Mouse (Mus musculus) liver, postnatal 0 days (tissue): ENCODE measurements around the gene Kif1b. TPM values are rescaled to one million over a fixed set of nuclear protein-coding genes. Genes with fewer than 3 reads are reported as not detected.
"Not testable (repeated sequence)": the region's sequence is repeated elsewhere in the genome, so short reads cannot be mapped to it uniquely, and the experiment has no call there.

Experiments
- ATAC-seq: fragments of 200-750 bp; cut with Nextera tagmentation; 2 replicates; pipeline ENCODE4 v1.8.0; 2017; ENCODE audit warnings: mild to moderate bottlenecking, moderate library complexity
- DNase-seq: peaks from one replicate; pipeline ENCODE4 v3.0.0-alpha.2; 2016
- H3K27ac ChIP-seq: fragments of 300-500 bp; sonication (generic); 2 replicates; pipeline ENCODE4 v1.5.1; 2014; ENCODE audit warnings: antibody characterized with exemption, moderate library complexity, mild to moderate bottlenecking, low read depth
- H3K27me3 ChIP-seq: fragments of 300-500 bp; sonication (generic); 2 replicates; pipeline ENCODE4 v1.6.1; 2014; ENCODE audit warnings: low read length, control low read depth, mixed read lengths; ENCODE audit not compliant: insufficient read depth
- H3K36me3 ChIP-seq: fragments of 300-500 bp; sonication (generic); replicated peaks from 2 replicates; pipeline ENCODE4 v1.6.1; 2014; ENCODE audit warnings: mild to moderate bottlenecking, control low read depth, low read length, moderate library complexity, mixed read lengths; ENCODE audit not compliant: insufficient read depth
- H3K4me1 ChIP-seq: fragments of 300-500 bp; sonication (generic); 2 replicates; pipeline ENCODE4 v1.6.1; 2014; ENCODE audit warnings: antibody characterized with exemption, mild to moderate bottlenecking, control low read depth; ENCODE audit not compliant: insufficient read depth
- H3K4me2 ChIP-seq: fragments of 300-500 bp; sonication (generic); 2 replicates; pipeline ENCODE4 v1.6.1; 2014; ENCODE audit warnings: low read depth, mild to moderate bottlenecking, low read length, moderate library complexity, mixed read lengths
- H3K4me3 ChIP-seq: fragments of 300-500 bp; sonication (generic); 2 replicates; pipeline ENCODE4 v1.5.1; 2014; ENCODE audit warnings: low read depth, low read length
- H3K9ac ChIP-seq: fragments of 300-500 bp; sonication (generic); replicated peaks from 2 replicates; pipeline ENCODE4 v1.6.1; 2014; ENCODE audit warnings: mild to moderate bottlenecking, moderate library complexity
- H3K9me3 ChIP-seq: fragments of 300-500 bp; sonication (generic); 2 replicates; pipeline ENCODE4 v1.6.1; 2016; ENCODE audit warnings: mild to moderate bottlenecking, control low read depth, low read length, mixed read lengths
- CTCF ChIP-seq: sonication (generic); IDR thresholded peaks from 2 replicates; pipeline ENCODE4 v1.5.1; 2016; ENCODE audit warnings: antibody characterized with exemption, low read depth
- EP300 ChIP-seq: IDR thresholded peaks from 2 replicates; pipeline ENCODE4 v1.6.1; 2016; ENCODE audit warnings: antibody characterized with exemption, low read depth, mild to moderate bottlenecking
- WGBS: fragments of 180-500 bp; shearing (Covaris S2); extraction: QIAGEN DNeasy Blood & Tissue Kit; methylation state at CpG from one replicate; pipeline ENCODE4 v1.1.7; 2014; ENCODE audit not compliant: insufficient replicate concordance; 5-methylcytosine and 5-hydroxymethylcytosine counted together
- polyA plus RNA-seq: library from polyadenylated mRNA; unstranded; fragments of >200 nt; fragmentation: Nextera tagmentation; extraction: Ambion mirVana; gene quantifications from 2 replicates; pipeline ENCODE4 v1.2.1, GENCODE M21; 2015

Gene Kif1b
- polyA plus RNA-seq, 1 experiment from 2014 or later = 8.9 TPM

DNA sequence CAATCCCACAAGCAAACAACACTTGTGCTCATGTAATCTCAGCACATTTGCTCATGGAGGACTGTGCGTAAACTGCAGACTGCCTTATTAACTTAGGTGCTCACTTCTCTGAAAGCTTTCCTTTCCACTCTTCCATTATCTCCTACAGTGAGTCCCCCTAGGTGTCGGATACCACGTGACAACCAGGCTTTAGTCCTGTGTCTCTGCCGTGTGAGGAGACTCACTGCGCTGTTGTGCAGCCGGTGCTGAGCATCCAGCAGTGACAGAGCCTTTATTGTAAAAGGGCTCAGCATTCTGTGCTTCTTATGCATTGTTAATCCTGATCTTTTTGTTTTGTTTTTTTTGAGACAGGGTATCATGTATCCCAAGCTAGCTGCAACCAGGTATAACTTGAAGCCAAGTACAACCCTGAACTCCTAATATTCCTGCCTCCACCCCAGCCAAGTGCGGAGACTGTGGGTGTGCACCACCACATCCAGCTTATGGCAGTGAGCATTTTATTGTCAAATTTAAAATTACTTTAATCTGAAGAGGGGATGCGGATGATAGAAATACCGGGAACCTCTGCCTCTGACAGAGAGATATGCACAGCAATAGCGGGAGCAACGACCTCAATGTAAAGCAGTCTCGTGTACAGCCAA, 88.0 kb downstream of the Kif1b start:
- Histone ChIP-seq H3K4me3 (no peak overlapping the region), H3K36me3 (peaks cover 26% of the 10 kb centered on the region), H3K27ac (no peak overlapping the region), H3K9me3 (no peaks in the 10 kb centered on the region), H3K9ac (no peak overlapping the region), H3K4me2 (no peak overlapping the region), H3K27me3 (no peaks in the 10 kb centered on the region), H3K4me1 (no peaks in the 10 kb centered on the region)
- ATAC-seq = no peak
- no peak for DNase-seq
- 79% methylated on average over 12 of the region's 12 CpGs for WGBS
- TF ChIP-seq EP300 (no peak), CTCF (no peak)

DNA sequence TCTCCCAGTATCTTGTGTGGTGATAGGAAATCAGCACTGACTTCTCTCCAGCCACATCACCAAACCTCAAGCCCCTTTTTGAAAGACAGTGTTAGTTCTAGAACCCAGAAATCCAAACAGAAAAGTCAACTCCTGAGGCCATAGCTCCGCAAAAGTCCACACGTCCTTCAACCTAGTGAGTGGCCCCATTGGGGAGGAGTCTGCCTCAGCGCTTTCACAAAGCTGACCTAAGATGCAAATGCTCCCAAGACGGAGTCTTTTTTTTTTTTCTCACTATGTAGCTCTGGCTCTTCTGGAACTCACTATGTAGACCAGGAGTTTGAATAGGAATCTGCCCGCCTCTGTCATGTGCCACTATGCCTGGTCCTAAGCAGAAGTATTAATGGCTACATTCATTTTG, 89.0 kb downstream of the Kif1b start:
- H3K4me2 ChIP-seq = no peak overlapping the region
- TF ChIP-seq EP300 (no peak), CTCF (no peak)
- H3K36me3 ChIP-seq = peaks cover 23% of the 10 kb centered on the region
- WGBS = 84% methylated on average over 5 of the region's 5 CpGs
- no peaks in the 10 kb centered on the region for H3K27me3 ChIP-seq
- no peaks in the 10 kb centered on the region for H3K4me1 ChIP-seq
- no peak overlapping the region for H3K9ac ChIP-seq
- no peak overlapping the region for H3K27ac ChIP-seq
- H3K4me3 ChIP-seq = no peak overlapping the region
- ATAC-seq = no peak
- no peak for DNase-seq
- no peaks in the 10 kb centered on the region for H3K9me3 ChIP-seq

DNA sequence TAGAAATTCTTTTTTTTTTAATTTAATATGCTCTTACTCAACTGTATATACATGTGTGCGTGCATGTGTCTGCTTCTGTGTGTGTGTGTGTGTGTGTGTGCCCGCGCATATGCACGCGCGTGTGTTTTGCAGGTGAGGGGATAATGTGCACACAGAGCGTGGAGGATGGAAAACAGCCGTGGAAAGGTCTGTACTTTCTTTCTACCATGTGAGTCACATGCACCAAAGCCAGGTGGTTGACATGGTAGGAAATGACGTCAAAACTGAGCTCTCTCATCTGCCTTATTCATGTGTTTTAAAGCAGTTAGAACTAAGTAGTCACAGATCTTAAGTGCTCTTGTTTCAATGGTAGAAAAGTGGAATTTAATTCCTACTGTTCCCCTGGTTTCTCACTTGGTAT, 91.5 kb downstream of the Kif1b start:
- Histone ChIP-seq H3K4me3 (no peak overlapping the region), H3K27me3 (no peaks in the 10 kb centered on the region), H3K36me3 (peaks cover 25% of the 10 kb centered on the region), H3K4me2 (no peak overlapping the region), H3K27ac (no peak overlapping the region), H3K9ac (no peak overlapping the region), H3K4me1 (no peaks in the 10 kb centered on the region), H3K9me3 (no peaks in the 10 kb centered on the region)
- 87% methylated on average over 9 of the region's 9 CpGs for WGBS
- DNase-seq (no peak), ATAC-seq (no peak)
- TF ChIP-seq CTCF = no peak
- TF ChIP-seq EP300 = no peak

DNA sequence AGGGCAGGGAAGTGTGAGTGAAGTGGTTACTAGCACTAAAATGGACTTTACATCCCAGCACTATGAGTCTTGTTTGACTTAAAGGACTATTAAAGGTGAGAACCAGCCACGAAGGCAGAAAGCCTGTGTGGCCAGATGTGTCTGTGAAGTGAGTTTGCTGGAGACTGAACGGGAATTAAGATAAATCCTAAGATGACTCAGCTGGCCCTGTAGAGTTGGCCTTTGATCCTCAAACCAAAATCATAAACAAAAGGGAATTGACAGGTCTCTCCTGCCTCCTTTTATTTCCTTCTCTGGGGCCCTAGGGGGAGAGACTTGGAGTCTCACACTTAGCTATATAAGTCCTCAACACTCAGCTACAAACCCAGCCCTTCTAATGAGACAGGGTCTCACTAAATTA, 92.1 kb downstream of the Kif1b start:
- no peak for DNase-seq
- H3K4me2 ChIP-seq = no peak overlapping the region
- no peak for ATAC-seq
- H3K36me3 ChIP-seq = peaks cover 28% of the 10 kb centered on the region
- H3K27me3 ChIP-seq = no peaks in the 10 kb centered on the region
- no peaks in the 10 kb centered on the region for H3K9me3 ChIP-seq
- WGBS = 59% methylated on average over 2 of the region's 2 CpGs
- H3K9ac ChIP-seq = no peak overlapping the region
- H3K4me3 ChIP-seq = no peak overlapping the region
- TF ChIP-seq EP300 (no peak), CTCF (no peak)
- H3K27ac ChIP-seq = no peak overlapping the region
- H3K4me1 ChIP-seq = no peaks in the 10 kb centered on the region

- not testable (repeated sequence) for H3K9ac ChIP-seq, H3K4me1 ChIP-seq, H3K4me3 ChIP-seq, H3K4me2 ChIP-seq, H3K9me3 ChIP-seq, H3K27me3 ChIP-seq, H3K27ac ChIP-seq, ATAC-seq, DNase-seq
- WGBS = 89% methylated on average over 2 of the region's 2 CpGs
- peaks cover 28% of the 10 kb centered on the region for H3K36me3 ChIP-seq
Observed at GRCm38 (mm10) chr4:149214468-149214867, 93.0 kb downstream of the Kif1b start.

DNA sequence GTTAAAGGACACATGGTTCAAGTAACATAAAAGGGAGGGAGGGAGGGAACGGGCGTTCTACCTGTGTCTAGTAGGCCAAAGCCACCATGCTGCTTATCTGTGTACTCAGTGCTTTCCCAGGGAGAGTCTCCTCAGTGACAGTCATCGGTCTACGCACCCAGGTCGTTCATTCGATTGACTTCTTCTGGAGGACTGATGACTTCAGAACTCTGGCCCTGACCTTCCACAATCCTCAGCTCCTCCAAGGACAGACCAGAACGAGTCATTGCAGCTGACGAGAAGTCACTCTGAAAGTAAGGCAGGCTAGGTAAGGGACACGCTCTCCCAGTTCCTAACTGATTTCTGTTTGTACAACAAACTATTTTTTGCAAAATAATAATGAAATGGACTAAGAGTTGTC, 94.0 kb downstream of the Kif1b start:
- no peak for DNase-seq
- Histone ChIP-seq H3K9ac (no peak overlapping the region), H3K27me3 (no peaks in the 10 kb centered on the region), H3K4me2 (no peak overlapping the region), H3K36me3 (peaks cover 28% of the 10 kb centered on the region), H3K27ac (no peak overlapping the region), H3K9me3 (no peaks in the 10 kb centered on the region), H3K4me3 (no peak overlapping the region), H3K4me1 (no peaks in the 10 kb centered on the region)
- 85% methylated on average over 9 of the region's 9 CpGs for WGBS
- TF ChIP-seq EP300 (no peak), CTCF (no peak)
- no peak for ATAC-seq

- not testable (repeated sequence) for H3K27ac ChIP-seq, H3K4me1 ChIP-seq, ATAC-seq, H3K9me3 ChIP-seq, H3K4me3 ChIP-seq, H3K4me2 ChIP-seq, DNase-seq, H3K27me3 ChIP-seq, H3K9ac ChIP-seq
- H3K36me3 ChIP-seq = peaks cover 29% of the 10 kb centered on the region
- 78% methylated on average over 6 of the region's 6 CpGs for WGBS
Observed at GRCm38 (mm10) chr4:149211441-149211840, 96.1 kb downstream of the Kif1b start.
